In the genomic region with DNA sequence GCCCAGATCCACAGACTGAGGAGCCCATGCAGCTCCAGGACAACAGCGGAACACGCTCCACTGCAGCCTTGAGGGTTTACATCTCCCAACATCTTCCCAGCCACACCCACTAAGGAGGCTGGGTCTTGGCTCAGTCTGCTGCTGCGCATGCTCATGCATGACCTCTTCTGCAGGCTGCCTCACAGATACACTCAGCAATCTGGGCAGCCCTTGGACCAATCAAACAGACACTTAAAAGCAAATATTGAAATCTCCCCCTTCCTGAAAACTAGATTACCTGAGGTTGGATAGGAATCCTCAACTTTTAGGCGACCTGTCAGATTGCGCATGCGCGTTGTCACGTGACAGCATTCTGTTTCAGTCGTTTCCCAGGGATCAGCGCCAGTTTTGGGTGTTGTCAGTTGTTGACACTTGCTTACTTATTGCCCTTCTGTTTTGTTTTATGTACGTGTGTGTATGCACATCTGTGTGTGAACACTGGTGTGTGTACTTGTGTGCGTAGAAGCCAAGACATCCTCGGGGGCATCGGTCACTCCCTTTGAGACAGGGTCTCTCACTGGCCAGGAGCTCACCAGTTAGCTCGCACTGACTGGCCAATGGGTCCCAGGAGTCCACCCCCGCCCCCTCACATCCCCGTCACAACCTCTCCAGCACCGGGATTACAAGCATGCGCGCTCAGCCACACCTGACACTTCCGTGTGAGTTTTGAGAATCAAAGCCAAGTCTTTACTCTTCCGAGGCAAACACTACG, we compare ENCODE assay signal across 8 mouse cellular contexts. TPM values are rescaled to one million over a fixed set of nuclear protein-coding genes. Genes with fewer than 3 reads are reported as not detected.
DNase-seq lines count a peak whose midpoint lies in the region; ATAC-seq and TF ChIP-seq lines count a peak whose summit lies in the region.

No protein-coding gene starts in this region.

- no peak for TF ChIP-seq CTCF in layer of hippocampus, adult 2 months (conservative IDR thresholded peaks at IDR 0.05)

- H3K4me2 ChIP-seq in neural tube, embryonic 12.5 days (replicated peaks), result peak overlapping the region; percentile 49

- peaks cover 61% of the 10 kb centered on the region for H3K36me3 ChIP-seq in hindbrain, embryonic 10.5 days
- H3K36me3 ChIP-seq in neural tube, embryonic 12.5 days, result peaks cover 10% of the 10 kb centered on the region

- peak overlapping the region; percentile 72 for H3K27ac ChIP-seq in hindbrain, embryonic 10.5 days
- peak overlapping the region; percentile 83 for H3K27ac ChIP-seq in layer of hippocampus, adult 2 months
- no peak overlapping the region for H3K27ac ChIP-seq in neural tube, embryonic 12.5 days

- H3K4me3 ChIP-seq in hindbrain, embryonic 10.5 days, result peak overlapping the region; percentile 31
- H3K4me3 ChIP-seq in layer of hippocampus, adult 2 months, result peak overlapping the region; percentile 52
- H3K4me3 ChIP-seq in neural tube, embryonic 12.5 days, result peak overlapping the region; percentile 14

- H3K27me3 ChIP-seq in hindbrain, embryonic 10.5 days (ENCODE audit: insufficient read depth, poor library complexity, severe bottlenecking), result no peaks in the 10 kb centered on the region
- no peaks in the 10 kb centered on the region for H3K27me3 ChIP-seq in neural tube, embryonic 12.5 days (replicated peaks)

- H3K4me1 ChIP-seq in hindbrain, embryonic 10.5 days (replicated peaks), result peaks cover 11% of the 10 kb centered on the region
- no peaks in the 10 kb centered on the region for H3K4me1 ChIP-seq in neural tube, embryonic 12.5 days

- no peaks in the 10 kb centered on the region for H3K9me3 ChIP-seq in hindbrain, embryonic 10.5 days
- H3K9me3 ChIP-seq in neural tube, embryonic 12.5 days, result no peaks in the 10 kb centered on the region

- ATAC-seq in neural tube, embryonic 12.5 days (ENCODE audit: low FRiP score, low read depth), result no peak

- H3K9ac ChIP-seq in neural tube, embryonic 12.5 days, result no peak overlapping the region

- 71% methylated on average over 23 of the region's 23 CpGs for WGBS in hindbrain, embryonic 10.5 days
- 69% methylated on average over 23 of the region's 23 CpGs for WGBS in neural tube, embryonic 12.5 days

- peak; percentile 22 for DNase-seq in NIH3T3 (ENCODE audit: low read depth)
- peak; percentile 79 for DNase-seq in cerebellum, adult 9-11 months
- DNase-seq in frontal cortex, adult 2 months (ENCODE audit: extremely low spot score in 1 of 2, low spot score in 1 of 2), result peak; percentile 41 to 71
- DNase-seq in hindbrain, embryonic 10.5 days (ENCODE audit: low spot score), result peak; percentile 44
- DNase-seq in layer of hippocampus, adult 2 months (ENCODE audit: low spot score in 2 of 2), result peak; percentile 54 to 67
- DNase-seq in lung, adult 18-20 months, result peak; percentile 71 to 74
- DNase-seq in thymus, postnatal 0 days (ENCODE audit: low spot score), result peak; percentile 39

RNA-seq across cellular contexts. Expression of a gene that starts 8.9 kb away (rescaled TPM):
- 182 and 207 TPM in 2 replicates for polyA plus RNA-seq in frontal cortex, adult 2 months (2012; rRNA removed)
- polyA plus RNA-seq in hindbrain, embryonic 10.5 days (2016; fragmentation: Nextera tagmentation; extraction: Ambion mirVana), result 28.3 and 35.5 TPM in 2 replicates
- 100 to 1,000 TPM; 323 to 324 TPM for total RNA-seq in layer of hippocampus, adult 2 months (2021)
- 40.9 and 43.0 TPM in 2 replicates for polyA plus RNA-seq in neural tube, embryonic 12.5 days (2016; fragmentation: Nextera tagmentation; extraction: Ambion mirVana)
- 25.6 and 29.6 TPM in 2 replicates for polyA plus RNA-seq in thymus, postnatal 0 days (2015; fragmentation: Nextera tagmentation; extraction: Ambion mirVana)

RNA-seq across cellular contexts. Expression of a gene that starts 30.4 kb away (rescaled TPM):
- polyA plus RNA-seq in frontal cortex, adult 2 months (2012; rRNA removed), result 1.7 and 1.9 TPM in 2 replicates
- polyA plus RNA-seq in hindbrain, embryonic 10.5 days (2016; fragmentation: Nextera tagmentation; extraction: Ambion mirVana), result 20.0 and 21.3 TPM in 2 replicates
- 1 to 10 TPM; 2.8 to 4.1 TPM for total RNA-seq in layer of hippocampus, adult 2 months (2021)
- 11.5 and 18.0 TPM in 2 replicates for polyA plus RNA-seq in neural tube, embryonic 12.5 days (2016; fragmentation: Nextera tagmentation; extraction: Ambion mirVana)
- 4.6 and 5.3 TPM in 2 replicates for polyA plus RNA-seq in thymus, postnatal 0 days (2015; fragmentation: Nextera tagmentation; extraction: Ambion mirVana)

RNA-seq across cellular contexts. Expression of a gene that starts 30.4 kb away (rescaled TPM):
- 17.9 and 20.6 TPM in 2 replicates for polyA plus RNA-seq in frontal cortex, adult 2 months (2012; rRNA removed)
- 29.5 and 37.9 TPM in 2 replicates for polyA plus RNA-seq in hindbrain, embryonic 10.5 days (2016; fragmentation: Nextera tagmentation; extraction: Ambion mirVana)
- total RNA-seq in layer of hippocampus, adult 2 months (2021), result 10 to 100 TPM; 44.0 to 44.1 TPM
- polyA plus RNA-seq in neural tube, embryonic 12.5 days (2016; fragmentation: Nextera tagmentation; extraction: Ambion mirVana), result 26.0 and 38.1 TPM in 2 replicates
- polyA plus RNA-seq in thymus, postnatal 0 days (2015; fragmentation: Nextera tagmentation; extraction: Ambion mirVana), result 5.3 and 5.9 TPM in 2 replicates

RNA-seq across cellular contexts. Expression of a gene that starts 41.1 kb away (rescaled TPM):
- 98.0 and 109 TPM in 2 replicates for polyA plus RNA-seq in frontal cortex, adult 2 months (2012; rRNA removed)
- 458 and 477 TPM in 2 replicates for polyA plus RNA-seq in hindbrain, embryonic 10.5 days (2016; fragmentation: Nextera tagmentation; extraction: Ambion mirVana)
- 10 to 100 TPM; 90.8 to 92.2 TPM for total RNA-seq in layer of hippocampus, adult 2 months (2021)
- 311 and 324 TPM in 2 replicates for polyA plus RNA-seq in neural tube, embryonic 12.5 days (2016; fragmentation: Nextera tagmentation; extraction: Ambion mirVana)
- polyA plus RNA-seq in thymus, postnatal 0 days (2015; fragmentation: Nextera tagmentation; extraction: Ambion mirVana), result 417 and 424 TPM in 2 replicates

RNA-seq across cellular contexts. Expression of a gene that starts 48.8 kb away (rescaled TPM):
- polyA plus RNA-seq in frontal cortex, adult 2 months (2012; rRNA removed), result 0.15 and 0.32 TPM in 2 replicates
- 0.04 TPM in 1 of 2 replicates, not detected in the other for polyA plus RNA-seq in hindbrain, embryonic 10.5 days (2016; fragmentation: Nextera tagmentation; extraction: Ambion mirVana)
- 1 to 10 TPM in 1 of 2 experiments, under 1 TPM in 1; 0.77 to 1.0 TPM for total RNA-seq in layer of hippocampus, adult 2 months (2021)
- polyA plus RNA-seq in neural tube, embryonic 12.5 days (2016; fragmentation: Nextera tagmentation; extraction: Ambion mirVana), result 0.06 and 0.15 TPM in 2 replicates
- 0.14 and 0.17 TPM in 2 replicates for polyA plus RNA-seq in thymus, postnatal 0 days (2015; fragmentation: Nextera tagmentation; extraction: Ambion mirVana)

Comparison
In these comparisons a context has a peak if more than half of its experiments do, and no peak if none do; other contexts are left out.
1. DNase-seq: peak in every context shown above with its lines; median percentile 79 in cerebellum, adult 9-11 months; 72 in lung, adult 18-20 months; 60 in layer of hippocampus, adult 2 months; 56 in frontal cortex, adult 2 months; 44 in hindbrain, embryonic 10.5 days; 39 in thymus, postnatal 0 days; 22 in NIH3T3.